Mouse (Mus musculus): Measurements from ENCODE around the gene Rapgef4. TPM values are rescaled to one million over a fixed set of nuclear protein-coding genes. Genes with fewer than 3 reads are reported as not detected.

Gene Rapgef4
- total and polyA plus RNA-seq, 2 experiments: 66.1 to 223 TPM

- peak; percentile 84 for DNase-seq (ENCODE audit: extremely low read depth, low read depth, low spot score)
- Histone ChIP-seq H3K4me3 (ENCODE audit: insufficient read depth, low read depth, low read length) (no peak overlapping the region), H3K27ac (replicated peaks; ENCODE audit: insufficient read depth, low read depth, low read length) (no peak overlapping the region), H3K36me3 (ENCODE audit: control insufficient read depth, insufficient read depth, low read length) (no peaks in the 10 kb centered on the region), H3K27me3 (ENCODE audit: control insufficient read depth, insufficient read depth, low read length) (no peaks in the 10 kb centered on the region), H3K79me2 (ENCODE audit: control insufficient read depth, insufficient read depth, low read length) (no peaks in the 10 kb centered on the region), H3K4me1 (ENCODE audit: control insufficient read depth, insufficient read depth, low read length) (0 out of 2 replicates have a peak, but pooled peaks cover 2% of the 10 kb centered on the region), H3K9ac (ENCODE audit: low read depth, low read length) (no peak overlapping the region)
- 33% methylated on average over 11 of the region's 11 CpGs for WGBS
- TF ChIP-seq POLR2A (IDR thresholded peaks at IDR 0.05; ENCODE audit: extremely low read depth, insufficient read depth, low read length): no peak
- no peak for TF ChIP-seq CTCF (IDR thresholded peaks at IDR 0.05; ENCODE audit: low read depth, low read length)
Observed at GRCm38 (mm10) chr2:71974143-71974846, 6.7 kb upstream of the Rapgef4 start.

- Histone ChIP-seq H3K27ac (replicated peaks; ENCODE audit: insufficient read depth, low read depth, low read length) (no peak overlapping the region), H3K36me3 (ENCODE audit: control insufficient read depth, insufficient read depth, low read length) (no peaks in the 10 kb centered on the region), H3K27me3 (ENCODE audit: control insufficient read depth, insufficient read depth, low read length) (peaks cover 6% of the 10 kb centered on the region), H3K79me2 (ENCODE audit: control insufficient read depth, insufficient read depth, low read length) (no peaks in the 10 kb centered on the region), H3K4me1 (ENCODE audit: control insufficient read depth, insufficient read depth, low read length) (no peaks in the 10 kb centered on the region), H3K9ac (ENCODE audit: low read depth, low read length) (no peak overlapping the region), H3K4me3 (ENCODE audit: insufficient read depth, low read depth, low read length) (no peak overlapping the region)
- no peak for DNase-seq (ENCODE audit: extremely low read depth, low read depth, low spot score)
- no peak for TF ChIP-seq CTCF (IDR thresholded peaks at IDR 0.05; ENCODE audit: low read depth, low read length)
- TF ChIP-seq POLR2A (IDR thresholded peaks at IDR 0.05; ENCODE audit: extremely low read depth, insufficient read depth, low read length): no peak
- WGBS: 87% methylated on average over 7 of the region's 7 CpGs
Observed at GRCm38 (mm10) chr2:71979981-71980380, 1.1 kb upstream of the Rapgef4 start.

- Histone ChIP-seq H3K79me2 (ENCODE audit: control insufficient read depth, insufficient read depth, low read length) (no peaks in the 10 kb centered on the region), H3K4me1 (ENCODE audit: control insufficient read depth, insufficient read depth, low read length) (no peaks in the 10 kb centered on the region), H3K4me3 (ENCODE audit: insufficient read depth, low read depth, low read length) (peak overlapping the region; percentile 51; the same call in 1 of the 2 replicates), H3K9ac (ENCODE audit: low read depth, low read length) (no peak overlapping the region), H3K27me3 (ENCODE audit: control insufficient read depth, insufficient read depth, low read length) (peaks cover 6% of the 10 kb centered on the region), H3K27ac (replicated peaks; ENCODE audit: insufficient read depth, low read depth, low read length) (no peak overlapping the region), H3K36me3 (ENCODE audit: control insufficient read depth, insufficient read depth, low read length) (no peaks in the 10 kb centered on the region)
- TF ChIP-seq CTCF (IDR thresholded peaks at IDR 0.05; ENCODE audit: low read depth, low read length): no peak
- TF ChIP-seq POLR2A (IDR thresholded peaks at IDR 0.05; ENCODE audit: extremely low read depth, insufficient read depth, low read length): no peak
- 17% methylated on average over 24 of the region's 24 CpGs for WGBS
- no peak for DNase-seq (ENCODE audit: extremely low read depth, low read depth, low spot score)
Observed at GRCm38 (mm10) chr2:71981343-71981851, 357 bp downstream of the Rapgef4 start.

GRCm38 (mm10) chr2:71981896-71982295 is 856 bp downstream of the Rapgef4 start:
- TF ChIP-seq CTCF (IDR thresholded peaks at IDR 0.05; ENCODE audit: low read depth, low read length) (no peak), POLR2A (IDR thresholded peaks at IDR 0.05; ENCODE audit: extremely low read depth, insufficient read depth, low read length) (no peak)
- Histone ChIP-seq H3K4me3 (ENCODE audit: insufficient read depth, low read depth, low read length) (no peak overlapping the region), H3K9ac (ENCODE audit: low read depth, low read length) (no peak overlapping the region), H3K27me3 (ENCODE audit: control insufficient read depth, insufficient read depth, low read length) (peaks cover 6% of the 10 kb centered on the region), H3K4me1 (ENCODE audit: control insufficient read depth, insufficient read depth, low read length) (no peaks in the 10 kb centered on the region), H3K79me2 (ENCODE audit: control insufficient read depth, insufficient read depth, low read length) (no peaks in the 10 kb centered on the region), H3K27ac (replicated peaks; ENCODE audit: insufficient read depth, low read depth, low read length) (no peak overlapping the region), H3K36me3 (ENCODE audit: control insufficient read depth, insufficient read depth, low read length) (no peaks in the 10 kb centered on the region)
- DNase-seq (ENCODE audit: extremely low read depth, low read depth, low spot score): no peak
- WGBS: 71% methylated on average over 6 of the region's 6 CpGs

- H3K79me2 ChIP-seq (ENCODE audit: control insufficient read depth, insufficient read depth, low read length): no peaks in the 10 kb centered on the region
- H3K4me3 ChIP-seq (ENCODE audit: insufficient read depth, low read depth, low read length): no peak overlapping the region
- TF ChIP-seq CTCF (IDR thresholded peaks at IDR 0.05; ENCODE audit: low read depth, low read length) (no peak), POLR2A (IDR thresholded peaks at IDR 0.05; ENCODE audit: extremely low read depth, insufficient read depth, low read length) (no peak)
- no peak for DNase-seq (ENCODE audit: extremely low read depth, low read depth, low spot score)
- no peak overlapping the region for H3K27ac ChIP-seq (replicated peaks; ENCODE audit: insufficient read depth, low read depth, low read length)
- H3K27me3 ChIP-seq (ENCODE audit: control insufficient read depth, insufficient read depth, low read length): peaks cover 6% of the 10 kb centered on the region
- H3K9ac ChIP-seq (ENCODE audit: low read depth, low read length): no peak overlapping the region
- 75% methylated on average over 10 of the region's 10 CpGs for WGBS
- H3K4me1 ChIP-seq (ENCODE audit: control insufficient read depth, insufficient read depth, low read length): no peaks in the 10 kb centered on the region
- H3K36me3 ChIP-seq (ENCODE audit: control insufficient read depth, insufficient read depth, low read length): no peaks in the 10 kb centered on the region
Observed at GRCm38 (mm10) chr2:71982868-71983597, 2.0 kb downstream of the Rapgef4 start.

Data from liver, adult 2 months (tissue).